Mouse (Mus musculus) embryonic facial prominence, embryonic 12.5 days (tissue): ENCODE measurements at regions not wholly inside any gene's neighbourhood (a gene's known extent, or its start where the extent isn't known, plus 50 kb on each side); places are given as distances from the start of the nearest gene placed in this dataset.
A peak's percentile ranks its signal among the peaks of the same experiment; 100 is the strongest.
"Not testable (repeated sequence)": the region's sequence is repeated elsewhere in the genome, so short reads cannot be mapped to it uniquely, and the experiment has no call there.

ENCODE experiments used
- ATAC-seq: fragments of 200-750 bp; cut with Nextera tagmentation; 2 replicates; pipeline ENCODE4 v1.8.0; 2017; ENCODE audit not compliant: insufficient number of reproducible peaks, insufficient read depth, low FRiP score, low TSS enrichment
- H3K27ac ChIP-seq: fragments of 300-500 bp; sonication (generic); 2 replicates; pipeline ENCODE4 v1.5.1; 2016; ENCODE audit warnings: mild to moderate bottlenecking
- H3K27me3 ChIP-seq: fragments of 300-500 bp; sonication (generic); 2 replicates; pipeline ENCODE4 v1.6.1; 2016; ENCODE audit warnings: mild to moderate bottlenecking, moderate library complexity
- H3K36me3 ChIP-seq: fragments of 300-500 bp; sonication (generic); 2 replicates; pipeline ENCODE4 v1.6.1; 2016; ENCODE audit warnings: mild to moderate bottlenecking
- H3K4me1 ChIP-seq: fragments of 300-500 bp; sonication (generic); 2 replicates; pipeline ENCODE4 v1.6.1; 2016
- H3K4me2 ChIP-seq: fragments of 300-500 bp; sonication (generic); replicated peaks from 2 replicates; pipeline ENCODE4 v1.6.1; 2016; ENCODE audit warnings: mild to moderate bottlenecking, moderate library complexity
- H3K4me3 ChIP-seq: fragments of 300-500 bp; sonication (generic); 2 replicates; pipeline ENCODE4 v1.5.1; 2016; ENCODE audit warnings: mild to moderate bottlenecking
- H3K9ac ChIP-seq: fragments of 300-500 bp; sonication (generic); 2 replicates; pipeline ENCODE4 v1.6.1; 2016; ENCODE audit warnings: mild to moderate bottlenecking, moderate library complexity
- H3K9me3 ChIP-seq: fragments of 300-500 bp; sonication (generic); 2 replicates; pipeline ENCODE4 v1.6.1; 2016; ENCODE audit warnings: mild to moderate bottlenecking, moderate library complexity
- WGBS: fragments of 180-500 bp; shearing (Covaris S2); methylation state at CpG from one replicate; pipeline ENCODE4 v1.1.7; 2016; 5-methylcytosine and 5-hydroxymethylcytosine counted together

DNA sequence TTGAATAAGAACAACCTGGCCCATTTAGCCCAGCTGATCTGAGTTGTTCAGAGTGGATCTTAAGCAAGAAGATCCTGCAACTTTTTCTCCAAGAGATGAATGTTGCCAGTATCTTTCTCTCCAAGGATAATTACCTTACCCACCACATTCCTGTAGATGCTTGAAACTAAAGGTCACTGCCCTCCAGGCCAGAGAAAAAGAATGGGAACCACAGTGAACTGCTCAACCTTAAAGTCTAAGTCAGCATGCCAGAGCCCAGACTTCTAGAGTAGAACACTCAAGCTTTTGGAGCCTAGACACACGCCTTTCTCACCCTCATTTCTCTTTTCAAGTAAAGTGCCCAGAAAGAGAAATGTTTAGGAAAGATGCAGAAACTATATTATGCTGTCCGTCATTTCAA is 166.5 kb upstream of the Tsc22d2 start:
- no peak for ATAC-seq
- no peaks in the 10 kb centered on the region for H3K27me3 ChIP-seq
- H3K27ac ChIP-seq, result no peak overlapping the region
- H3K9ac ChIP-seq, result no peak overlapping the region
- no peaks in the 10 kb centered on the region for H3K9me3 ChIP-seq
- H3K4me3 ChIP-seq, result no peak overlapping the region
- 74% methylated on average over 2 of the region's 2 CpGs for WGBS
- H3K36me3 ChIP-seq, result no peaks in the 10 kb centered on the region
- no peaks in the 10 kb centered on the region for H3K4me1 ChIP-seq
- no peak overlapping the region for H3K4me2 ChIP-seq

DNA sequence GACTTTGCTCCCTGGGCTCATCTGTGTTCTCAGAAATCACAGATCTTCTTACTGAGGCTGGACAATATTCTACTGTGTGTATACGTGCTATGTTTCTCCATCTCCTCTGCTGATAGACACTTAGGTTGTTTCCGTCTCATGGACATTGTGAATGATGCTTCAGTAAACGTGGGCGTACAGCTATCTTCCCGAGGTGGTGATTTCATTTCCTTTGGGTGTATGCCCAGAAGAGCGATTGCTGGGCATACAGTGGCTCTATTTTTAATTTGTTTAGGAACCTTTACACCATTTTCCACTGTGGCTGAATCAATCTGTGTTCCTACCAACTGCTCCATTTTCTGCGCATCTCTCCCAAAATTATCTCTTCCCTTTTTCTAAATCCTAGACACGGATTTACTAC is 160.6 kb upstream of the Tsc22d2 start:
- Histone ChIP-seq H3K36me3 (no peaks in the 10 kb centered on the region), H3K9me3 (no peaks in the 10 kb centered on the region), H3K4me3 (no peak overlapping the region), H3K4me1 (no peaks in the 10 kb centered on the region), H3K27me3 (no peaks in the 10 kb centered on the region), H3K4me2 (no peak overlapping the region), H3K9ac (no peak overlapping the region), H3K27ac (no peak overlapping the region)
- 82% methylated on average over 8 of the region's 8 CpGs for WGBS
- ATAC-seq, result no peak

DNA sequence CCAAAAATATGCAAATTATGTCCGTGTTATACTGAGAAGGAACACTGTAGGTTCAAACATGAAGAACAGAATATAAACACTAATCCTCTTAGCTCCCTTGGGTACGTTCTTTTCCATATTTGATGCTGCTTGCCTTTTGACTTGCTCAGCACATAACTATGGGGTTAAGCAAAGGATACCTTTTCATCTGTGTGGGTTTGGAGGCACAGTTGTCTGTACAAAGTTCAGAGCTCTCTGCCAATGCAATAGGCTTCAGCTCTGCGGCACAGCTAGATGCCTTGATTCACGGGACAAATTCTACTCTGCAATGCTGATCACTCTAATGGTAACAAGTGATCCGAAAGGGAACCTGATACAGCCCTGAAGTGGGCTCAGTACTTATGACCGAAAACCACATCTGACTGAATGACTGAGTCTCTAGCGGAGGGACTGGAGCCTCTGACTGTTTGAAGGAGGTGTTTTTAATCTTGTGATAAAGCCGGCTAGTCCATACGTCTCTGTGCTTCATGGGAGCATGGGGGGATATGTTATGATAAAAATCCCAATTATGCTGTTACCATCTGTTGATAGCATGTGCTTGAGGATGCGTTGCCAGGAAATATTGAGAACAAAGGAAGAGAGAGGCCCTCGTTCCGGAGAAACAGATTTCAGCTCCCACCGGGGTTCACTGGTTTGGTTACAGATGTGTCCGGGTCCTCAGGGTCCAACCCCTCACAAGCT is 146.7 kb upstream of the Tsc22d2 start:
- Histone ChIP-seq H3K27me3 (no peaks in the 10 kb centered on the region), H3K4me1 (no peaks in the 10 kb centered on the region), H3K36me3 (no peaks in the 10 kb centered on the region), H3K27ac (no peak overlapping the region), H3K4me3 (no peak overlapping the region), H3K4me2 (no peak overlapping the region), H3K9me3 (no peaks in the 10 kb centered on the region), H3K9ac (no peak overlapping the region)
- 73% methylated on average over 14 of the region's 14 CpGs for WGBS
- no peak for ATAC-seq

GRCm38 (mm10) chr3:58271441-58271840 is 143.1 kb upstream of the Tsc22d2 start:
- not testable (repeated sequence) for H3K27ac ChIP-seq, H3K4me2 ChIP-seq, H3K36me3 ChIP-seq, H3K9ac ChIP-seq, H3K27me3 ChIP-seq, H3K9me3 ChIP-seq, H3K4me3 ChIP-seq, H3K4me1 ChIP-seq
- no CpG with 5 or more reads among the region's 4 CpGs for WGBS
- peak; percentile 80; the same call in 1 of the 2 replicates for ATAC-seq

- no peak for ATAC-seq
- WGBS, result 61% methylated on average over 6 of the region's 6 CpGs
- no peak overlapping the region for H3K27ac ChIP-seq
- H3K4me2 ChIP-seq, result no peak overlapping the region
- H3K9ac ChIP-seq, result no peak overlapping the region
- no peaks in the 10 kb centered on the region for H3K27me3 ChIP-seq
- no peaks in the 10 kb centered on the region for H3K4me1 ChIP-seq
- no peak overlapping the region for H3K4me3 ChIP-seq
- H3K36me3 ChIP-seq, result no peaks in the 10 kb centered on the region
- H3K9me3 ChIP-seq, result no peaks in the 10 kb centered on the region
These were observed 133.2 kb upstream of the Tsc22d2 start for GRCm38 (mm10) chr3:58281291-58281690.

- H3K4me3 ChIP-seq, H3K4me2 ChIP-seq, H3K27ac ChIP-seq, H3K27me3 ChIP-seq, H3K36me3 ChIP-seq, H3K9ac ChIP-seq, H3K4me1 ChIP-seq, H3K9me3 ChIP-seq, ATAC-seq: not testable (repeated sequence)
- WGBS, result 42% methylated on average over 1 of the region's 1 CpGs
These were observed 130.1 kb upstream of the Tsc22d2 start for GRCm38 (mm10) chr3:58284371-58284770.

- no peak for ATAC-seq
- no peak overlapping the region for H3K27ac ChIP-seq
- no peaks in the 10 kb centered on the region for H3K27me3 ChIP-seq
- no peaks in the 10 kb centered on the region for H3K9me3 ChIP-seq
- H3K4me1 ChIP-seq, result no peaks in the 10 kb centered on the region
- H3K4me2 ChIP-seq, result no peak overlapping the region
- WGBS, result 89% methylated on average over 5 of the region's 5 CpGs
- H3K4me3 ChIP-seq, result no peak overlapping the region
- H3K9ac ChIP-seq, result no peak overlapping the region
- no peaks in the 10 kb centered on the region for H3K36me3 ChIP-seq
These were observed 118.7 kb upstream of the Tsc22d2 start for GRCm38 (mm10) chr3:58295810-58296209.

DNA sequence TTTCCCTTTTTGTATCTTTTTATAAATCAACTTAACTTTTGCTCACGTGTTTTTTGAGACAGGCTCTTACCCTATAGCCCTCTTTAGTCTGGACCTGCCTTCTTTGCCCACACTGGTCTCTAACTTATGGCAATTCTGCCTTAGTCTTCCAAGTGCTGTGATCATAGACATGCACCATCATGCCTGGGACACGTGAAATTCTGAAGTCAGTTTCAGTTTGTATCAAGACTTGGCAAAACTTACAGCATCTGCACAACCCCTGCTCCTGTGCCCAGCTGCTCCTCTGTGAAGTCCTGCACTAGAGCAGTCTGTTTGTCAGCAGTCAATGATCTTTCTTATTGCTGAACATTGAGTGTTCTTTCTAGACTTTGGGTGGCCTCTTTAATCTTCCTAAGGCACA is 114.3 kb upstream of the Tsc22d2 start:
- H3K36me3 ChIP-seq, result no peaks in the 10 kb centered on the region
- H3K4me3 ChIP-seq, result no peak overlapping the region
- no peaks in the 10 kb centered on the region for H3K9me3 ChIP-seq
- no peak overlapping the region for H3K27ac ChIP-seq
- no peak overlapping the region for H3K4me2 ChIP-seq
- no peaks in the 10 kb centered on the region; the same call in 1 of the 2 replicates for H3K4me1 ChIP-seq
- no peak overlapping the region for H3K9ac ChIP-seq
- WGBS, result 75% methylated on average over 2 of the region's 2 CpGs
- no peak for ATAC-seq
- no peaks in the 10 kb centered on the region for H3K27me3 ChIP-seq

- Histone ChIP-seq H3K36me3 (no peaks in the 10 kb centered on the region), H3K9ac (no peak overlapping the region), H3K27me3 (no peaks in the 10 kb centered on the region), H3K4me2 (no peak overlapping the region), H3K4me1 (no peaks in the 10 kb centered on the region; the same call in 1 of the 2 replicates), H3K9me3 (no peaks in the 10 kb centered on the region), H3K27ac (no peak overlapping the region), H3K4me3 (no peak overlapping the region)
- no peak for ATAC-seq
- 77% methylated on average over 5 of the region's 5 CpGs for WGBS
These were observed 113.6 kb upstream of the Tsc22d2 start for GRCm38 (mm10) chr3:58300801-58301485.

- no peak overlapping the region for H3K4me2 ChIP-seq
- no peaks in the 10 kb centered on the region for H3K36me3 ChIP-seq
- H3K9ac ChIP-seq, result no peak overlapping the region
- H3K27me3 ChIP-seq, result no peaks in the 10 kb centered on the region
- no peak for ATAC-seq
- no peaks in the 10 kb centered on the region; the same call in 1 of the 2 replicates for H3K4me1 ChIP-seq
- no peak overlapping the region for H3K27ac ChIP-seq
- no peaks in the 10 kb centered on the region for H3K9me3 ChIP-seq
- H3K4me3 ChIP-seq, result no peak overlapping the region
- WGBS, result 90% methylated on average over 1 of the region's 1 CpGs
These were observed 112.2 kb upstream of the Tsc22d2 start for GRCm38 (mm10) chr3:58302322-58302721.

DNA sequence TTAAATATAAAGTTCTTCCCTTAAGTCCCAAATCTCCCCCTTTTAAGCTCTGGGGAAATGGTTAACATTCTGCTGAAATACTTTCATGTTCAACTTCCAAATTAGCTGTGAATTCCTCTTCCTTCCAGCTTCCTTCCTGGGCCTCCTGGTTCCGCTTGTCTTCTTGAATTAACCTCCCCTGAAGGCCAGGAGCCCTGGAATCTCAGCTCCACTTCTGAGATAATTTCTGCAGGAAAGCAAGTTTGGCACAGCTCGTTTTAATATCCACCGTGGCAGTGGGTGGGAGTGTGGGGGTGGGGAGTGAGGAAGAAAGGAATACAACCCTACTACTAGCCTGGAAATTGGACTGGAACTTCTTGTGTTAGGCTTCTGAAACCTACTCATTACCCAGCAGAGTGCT is 110.8 kb upstream of the Tsc22d2 start:
- no peak for ATAC-seq
- Histone ChIP-seq H3K4me1 (no peaks in the 10 kb centered on the region; the same call in 1 of the 2 replicates), H3K9me3 (no peaks in the 10 kb centered on the region), H3K9ac (no peak overlapping the region), H3K27ac (no peak overlapping the region), H3K4me2 (0 out of 2 replicates have a peak overlapping the region, but pooled peaks have one; percentile 5), H3K4me3 (no peak overlapping the region), H3K27me3 (no peaks in the 10 kb centered on the region), H3K36me3 (no peaks in the 10 kb centered on the region)
- WGBS, result 21% methylated on average over 3 of the region's 3 CpGs

DNA sequence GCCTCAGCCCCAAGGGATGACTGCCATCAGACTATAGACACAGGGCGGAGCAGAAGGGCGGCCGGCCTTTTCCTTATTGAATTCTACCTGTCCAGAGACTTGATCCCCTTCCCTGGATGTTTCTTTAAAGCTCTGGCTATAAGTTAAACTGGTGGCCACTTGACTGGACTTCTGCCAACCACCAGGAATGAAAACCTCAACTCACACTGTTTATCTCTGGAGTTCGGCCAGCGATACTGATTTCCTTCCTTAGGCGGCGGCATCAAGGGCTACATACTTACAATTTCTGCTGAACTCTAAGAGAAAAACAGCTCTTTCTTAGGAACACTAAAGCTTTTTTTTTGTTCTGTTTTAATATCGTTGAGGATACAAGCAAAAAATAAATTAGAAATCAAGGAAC is 104.9 kb upstream of the Tsc22d2 start:
- ATAC-seq, result no peak
- no peaks in the 10 kb centered on the region for H3K9me3 ChIP-seq
- H3K4me1 ChIP-seq, result no peaks in the 10 kb centered on the region
- no peaks in the 10 kb centered on the region for H3K36me3 ChIP-seq
- no peak overlapping the region for H3K9ac ChIP-seq
- H3K27me3 ChIP-seq, result no peaks in the 10 kb centered on the region
- no peak overlapping the region for H3K4me3 ChIP-seq
- WGBS, result 65% methylated on average over 8 of the region's 8 CpGs
- no peak overlapping the region for H3K27ac ChIP-seq
- no peak overlapping the region for H3K4me2 ChIP-seq
